Mouse (Mus musculus) embryonic facial prominence, embryonic 10.5 days (tissue): Measurements from ENCODE around the gene Clec16a. TPM values are rescaled to one million over a fixed set of nuclear protein-coding genes. Genes with fewer than 3 reads are reported as not detected.

ENCODE experiments used
- DNase-seq: peaks from one replicate; pipeline ENCODE4 v3.0.0-alpha.2; 2017; ENCODE audit warnings: low spot score
- H3K27ac ChIP-seq: fragments of 300-500 bp; sonication (generic); replicated peaks from 2 replicates; pipeline ENCODE4 v1.5.1; 2016; ENCODE audit warnings: mild to moderate bottlenecking
- H3K27me3 ChIP-seq: fragments of 300-500 bp; sonication (generic); replicated peaks from 2 replicates; pipeline ENCODE4 v1.6.1; 2016; ENCODE audit warnings: low read depth, mild to moderate bottlenecking; ENCODE audit not compliant: poor library complexity, severe bottlenecking
- H3K36me3 ChIP-seq: fragments of 300-500 bp; sonication (generic); replicated peaks from 2 replicates; pipeline ENCODE4 v1.6.1; 2016; ENCODE audit warnings: mild to moderate bottlenecking, moderate library complexity
- H3K4me1 ChIP-seq: fragments of 300-500 bp; sonication (generic); 2 replicates; pipeline ENCODE4 v1.6.1; 2016
- H3K4me3 ChIP-seq: fragments of 300-500 bp; sonication (generic); 2 replicates; pipeline ENCODE4 v1.5.1; 2016; ENCODE audit warnings: mild to moderate bottlenecking, moderate library complexity
- H3K9me3 ChIP-seq: fragments of 300-500 bp; sonication (generic); 2 replicates; pipeline ENCODE4 v1.6.1; 2016; ENCODE audit warnings: mild to moderate bottlenecking
- WGBS: fragments of 180-500 bp; shearing (Covaris S2); methylation state at CpG from one replicate; pipeline ENCODE4 v1.1.7; 2016; 5-methylcytosine and 5-hydroxymethylcytosine counted together
- polyA plus RNA-seq: library from polyadenylated mRNA; unstranded; fragments of >200 nt; fragmentation: Nextera tagmentation; extraction: Ambion mirVana; gene quantifications from 2 replicates; pipeline ENCODE4 v1.2.1, GENCODE M21; 2016

The Clec16a gene
- polyA plus RNA-seq, 1 experiment from 2014 or later = 30.7 TPM

- Histone ChIP-seq H3K27ac (peak overlapping the region; percentile 93), H3K4me3 (peak overlapping the region; percentile 78), H3K36me3 (no peaks in the 10 kb centered on the region), H3K4me1 (peaks cover 77% of the 10 kb centered on the region), H3K27me3 (peaks cover 30% of the 10 kb centered on the region), H3K9me3 (no peaks in the 10 kb centered on the region)
- peak; percentile 96 for DNase-seq
- under 1% methylated on average over 55 of the region's 55 CpGs for WGBS
Observed at GRCm38 (mm10) chr16:10784793-10785370, 239.7 kb downstream of the Clec16a start.

- Histone ChIP-seq H3K36me3 (no peaks in the 10 kb centered on the region), H3K27me3 (peaks cover 37% of the 10 kb centered on the region), H3K4me3 (peak within 1 kb of the TSS; percentile 78), H3K9me3 (no peaks in the 10 kb centered on the region), H3K27ac (peak within 1 kb of the TSS; percentile 93), H3K4me1 (peaks cover 77% of the 10 kb centered on the region)
- DNase-seq = peak; percentile 93
- WGBS = under 1% methylated on average over 59 of the region's 59 CpGs
Observed at GRCm38 (mm10) chr16:10785371-10786231, 240.5 kb downstream of the Clec16a start, which contains the start of gene Socs1. Gene Socs1 (minus strand): TSS chr16:10785536.

- Histone ChIP-seq H3K4me3 (peak overlapping the region; percentile 78), H3K9me3 (no peaks in the 10 kb centered on the region), H3K36me3 (no peaks in the 10 kb centered on the region), H3K27me3 (peaks cover 40% of the 10 kb centered on the region), H3K4me1 (peaks cover 71% of the 10 kb centered on the region), H3K27ac (peak overlapping the region; percentile 93)
- DNase-seq = peak; percentile 88
- WGBS = 3% methylated on average over 9 of the region's 9 CpGs
Observed at GRCm38 (mm10) chr16:10786288-10786687, 241.1 kb downstream of the Clec16a start.

- DNase-seq = no peak
- H3K36me3 ChIP-seq = no peaks in the 10 kb centered on the region
- peaks cover 64% of the 10 kb centered on the region for H3K4me1 ChIP-seq
- peaks cover 44% of the 10 kb centered on the region for H3K27me3 ChIP-seq
- peak overlapping the region; percentile 60; the same call in 1 of the 2 replicates for H3K27ac ChIP-seq
- no peak overlapping the region for H3K4me3 ChIP-seq
- WGBS = 62% methylated on average over 4 of the region's 4 CpGs
- H3K9me3 ChIP-seq = no peaks in the 10 kb centered on the region
Observed at GRCm38 (mm10) chr16:10786782-10787547, 241.8 kb downstream of the Clec16a start.

- no peak overlapping the region for H3K27ac ChIP-seq
- DNase-seq = no peak
- 82% methylated on average over 7 of the region's 7 CpGs for WGBS
- H3K36me3 ChIP-seq = no peaks in the 10 kb centered on the region
- H3K4me3 ChIP-seq = no peak overlapping the region
- H3K27me3 ChIP-seq = peaks cover 40% of the 10 kb centered on the region
- H3K9me3 ChIP-seq = no peaks in the 10 kb centered on the region
- peaks cover 58% of the 10 kb centered on the region for H3K4me1 ChIP-seq
Observed at GRCm38 (mm10) chr16:10787548-10788058, 242.5 kb downstream of the Clec16a start.

- Histone ChIP-seq H3K27ac (peak within 1 kb of the TSS; percentile 41; the same call in 1 of the 2 replicates), H3K4me3 (no peak within 1 kb of the TSS), H3K9me3 (no peaks in the 10 kb centered on the region), H3K36me3 (no peaks in the 10 kb centered on the region), H3K27me3 (peaks cover 33% of the 10 kb centered on the region), H3K4me1 (peaks cover 51% of the 10 kb centered on the region)
- 53% methylated on average over 16 of the region's 16 CpGs for WGBS
- no peak for DNase-seq
Observed at GRCm38 (mm10) chr16:10788271-10788670, 243.1 kb downstream of the Clec16a start, which contains the start of gene Tnp2. Gene Tnp2 (minus strand): TSS chr16:10788660.

GRCm38 (mm10) chr16:10788866-10789265 is 243.7 kb downstream of the Clec16a start:
- WGBS = 67% methylated on average over 4 of the region's 4 CpGs

GRCm38 (mm10) chr16:10790702-10791101 is 245.6 kb downstream of the Clec16a start, which contains the start of gene Prm3:
Gene Prm3 (minus strand): TSS chr16:10790914.
- WGBS = 80% methylated on average over 9 of the region's 9 CpGs
- no peak for DNase-seq
- H3K4me1 ChIP-seq = peaks cover 30% of the 10 kb centered on the region
- no peaks in the 10 kb centered on the region for H3K9me3 ChIP-seq
- H3K36me3 ChIP-seq = no peaks in the 10 kb centered on the region
- no peak within 1 kb of the TSS for H3K27ac ChIP-seq
- no peak within 1 kb of the TSS for H3K4me3 ChIP-seq
- H3K27me3 ChIP-seq = peaks cover 28% of the 10 kb centered on the region

More at GRCm38 (mm10) chr16:10788866-10789265, 243.7 kb downstream of the Clec16a start:
- no peaks in the 10 kb centered on the region for H3K9me3 ChIP-seq
- H3K27ac ChIP-seq = no peak overlapping the region
- H3K4me1 ChIP-seq = peaks cover 46% of the 10 kb centered on the region
- peaks cover 27% of the 10 kb centered on the region for H3K27me3 ChIP-seq
- H3K4me3 ChIP-seq = no peak overlapping the region
- H3K36me3 ChIP-seq = no peaks in the 10 kb centered on the region
- no peak for DNase-seq

Other genes starting within 250 kb of the Clec16a start
- gene Emp2, start 231.4 kb upstream of the Clec16a start, polyA plus RNA-seq = 2.1 and 3.2 TPM in 2 replicates
- 0.07 TPM in 1 of 2 replicates, not detected in the other for gene Tekt5, start 149.8 kb upstream of the Clec16a start, polyA plus RNA-seq
- 88.3 and 89.9 TPM in 2 replicates for gene Nubp1, start 133.4 kb upstream of the Clec16a start, polyA plus RNA-seq
- 20.6 and 21.4 TPM in 2 replicates for gene Tvp23a, start 98.0 kb upstream of the Clec16a start, polyA plus RNA-seq
- 0.06 and 0.26 TPM in 2 replicates for gene Ciita, start 65.3 kb upstream of the Clec16a start, polyA plus RNA-seq
- gene Dexi, start 2.3 kb upstream of the Clec16a start, polyA plus RNA-seq = 18.5 and 19.3 TPM in 2 replicates
- 3.7 and 4.2 TPM in 2 replicates for gene Socs1, start 240.2 kb downstream of the Clec16a start, polyA plus RNA-seq
- gene Tnp2, start 243.3 kb downstream of the Clec16a start, polyA plus RNA-seq = not detected in 2 replicates
- gene Prm3, start 245.6 kb downstream of the Clec16a start, polyA plus RNA-seq = not detected in 2 replicates